Mouse (Mus musculus) neural tube, embryonic 14.5 days (tissue): ENCODE results near the gene Pdxp. TPM values are rescaled to one million over a fixed set of nuclear protein-coding genes. Genes with fewer than 3 reads are reported as not detected.
A peak's percentile ranks its signal among the peaks of the same experiment; 100 is the strongest.

Source experiments
- ATAC-seq: fragments of 200-750 bp; cut with Nextera tagmentation; 2 replicates; pipeline ENCODE4 v1.8.0; 2017; ENCODE audit warnings: low read depth, mild to moderate bottlenecking, moderate TSS enrichment, moderate library complexity
- H3K27ac ChIP-seq: fragments of 300-500 bp; sonication (generic); 2 replicates; pipeline ENCODE4 v1.5.1; 2014; ENCODE audit warnings: low read depth, mild to moderate bottlenecking, control low read depth, low read length, moderate library complexity, mixed read lengths
- H3K27me3 ChIP-seq: fragments of 300-500 bp; sonication (generic); 2 replicates; pipeline ENCODE4 v1.6.1; 2014; ENCODE audit warnings: low read length; ENCODE audit not compliant: control insufficient read depth, insufficient read depth
- H3K36me3 ChIP-seq: fragments of 300-500 bp; sonication (generic); 2 replicates; pipeline ENCODE4 v1.6.1; 2014; ENCODE audit warnings: low read length, mixed read lengths; ENCODE audit not compliant: control insufficient read depth, insufficient read depth
- H3K4me1 ChIP-seq: fragments of 300-500 bp; sonication (generic); 2 replicates; pipeline ENCODE4 v1.6.1; 2014; ENCODE audit warnings: low read length; ENCODE audit not compliant: control insufficient read depth, insufficient read depth
- H3K4me2 ChIP-seq: fragments of 300-500 bp; sonication (generic); 2 replicates; pipeline ENCODE4 v1.6.1; 2014; ENCODE audit warnings: mild to moderate bottlenecking, low read depth, low read length, control low read depth
- H3K4me3 ChIP-seq: fragments of 300-500 bp; sonication (generic); 2 replicates; pipeline ENCODE4 v1.5.1; 2014; ENCODE audit warnings: low read depth, low read length, control low read depth, mixed read lengths
- H3K9ac ChIP-seq: fragments of 300-500 bp; sonication (generic); replicated peaks from 2 replicates; pipeline ENCODE4 v1.6.1; 2014; ENCODE audit warnings: low read depth, mild to moderate bottlenecking, control low read depth, low read length, mixed read lengths
- H3K9me3 ChIP-seq: fragments of 300-500 bp; sonication (generic); 2 replicates; pipeline ENCODE4 v1.6.1; 2016; ENCODE audit warnings: low read length; ENCODE audit not compliant: control insufficient read depth
- WGBS: fragments of 180-500 bp; shearing (Covaris S2); extraction: QIAGEN DNeasy Blood & Tissue Kit; methylation state at CpG from one replicate; pipeline ENCODE4 v1.1.7; 2014; 5-methylcytosine and 5-hydroxymethylcytosine counted together
- polyA plus RNA-seq: library from polyadenylated mRNA; unstranded; fragments of >200 nt; fragmentation: Nextera tagmentation; extraction: Ambion mirVana; gene quantifications from 2 replicates; pipeline ENCODE4 v1.2.1, GENCODE M21; 2014

The Pdxp gene
- polyA plus RNA-seq, 1 experiment from 2014 or later = 84.7 TPM

- Histone ChIP-seq H3K4me2 (no peak overlapping the region), H3K4me3 (no peak overlapping the region), H3K27me3 (0 out of 2 replicates have a peak, but pooled peaks cover 1% of the 10 kb centered on the region), H3K9ac (no peak overlapping the region), H3K9me3 (no peaks in the 10 kb centered on the region), H3K4me1 (peaks cover 5% of the 10 kb centered on the region), H3K36me3 (peaks cover 32% of the 10 kb centered on the region), H3K27ac (no peak overlapping the region)
- WGBS = 93% methylated on average over 2 of the region's 2 CpGs
- no peak for ATAC-seq
These were observed 18.0 kb upstream of the Pdxp start for GRCm38 (mm10) chr15:78895741-78896140.

GRCm38 (mm10) chr15:78896149-78896548 is 17.6 kb upstream of the Pdxp start:
- Histone ChIP-seq H3K9me3 (no peaks in the 10 kb centered on the region), H3K4me3 (no peak overlapping the region), H3K27ac (no peak overlapping the region), H3K4me1 (peaks cover 5% of the 10 kb centered on the region), H3K4me2 (no peak overlapping the region), H3K36me3 (peaks cover 28% of the 10 kb centered on the region), H3K9ac (no peak overlapping the region), H3K27me3 (0 out of 2 replicates have a peak, but pooled peaks cover 2% of the 10 kb centered on the region)
- WGBS = 73% methylated on average over 3 of the region's 3 CpGs
- ATAC-seq = no peak

GRCm38 (mm10) chr15:78897488-78897887 is 16.2 kb upstream of the Pdxp start:
- 0 out of 2 replicates have a peak, but pooled peaks cover 2% of the 10 kb centered on the region for H3K27me3 ChIP-seq
- 95% methylated on average over 4 of the region's 4 CpGs for WGBS
- ATAC-seq = no peak
- H3K36me3 ChIP-seq = peaks cover 15% of the 10 kb centered on the region; the same call in 1 of the 2 replicates
- no peak overlapping the region for H3K4me3 ChIP-seq
- H3K9me3 ChIP-seq = no peaks in the 10 kb centered on the region
- H3K9ac ChIP-seq = no peak overlapping the region
- H3K4me2 ChIP-seq = no peak overlapping the region
- peaks cover 5% of the 10 kb centered on the region for H3K4me1 ChIP-seq
- H3K27ac ChIP-seq = no peak overlapping the region

GRCm38 (mm10) chr15:78898507-78899001 is 15.2 kb upstream of the Pdxp start:
- Histone ChIP-seq H3K27ac (no peak overlapping the region), H3K27me3 (0 out of 2 replicates have a peak, but pooled peaks cover 2% of the 10 kb centered on the region), H3K4me1 (peaks cover 5% of the 10 kb centered on the region), H3K9me3 (no peaks in the 10 kb centered on the region), H3K4me2 (no peak overlapping the region), H3K4me3 (no peak overlapping the region), H3K36me3 (0 out of 2 replicates have a peak, but pooled peaks cover 4% of the 10 kb centered on the region), H3K9ac (no peak overlapping the region)
- 62% methylated on average over 6 of the region's 6 CpGs for WGBS
- no peak for ATAC-seq

GRCm38 (mm10) chr15:78899409-78899739 is 14.3 kb upstream of the Pdxp start, which contains the start of gene Gm49510:
Gm49510 (plus strand) TSS chr15:78899667.
- Histone ChIP-seq H3K27me3 (0 out of 2 replicates have a peak, but pooled peaks cover 2% of the 10 kb centered on the region), H3K36me3 (0 out of 2 replicates have a peak, but pooled peaks cover 4% of the 10 kb centered on the region), H3K4me2 (peak within 1 kb of the TSS; percentile 57), H3K4me1 (peaks cover 5% of the 10 kb centered on the region), H3K27ac (no peak within 1 kb of the TSS), H3K4me3 (peak within 1 kb of the TSS; percentile 29), H3K9ac (peak within 1 kb of the TSS; percentile 53), H3K9me3 (no peaks in the 10 kb centered on the region)
- ATAC-seq = no peak
- WGBS = 1% methylated on average over 20 of the region's 20 CpGs

- Histone ChIP-seq H3K4me3 (peak within 1 kb of the TSS; percentile 29), H3K4me2 (peak within 1 kb of the TSS; percentile 57), H3K4me1 (peaks cover 5% of the 10 kb centered on the region), H3K27me3 (0 out of 2 replicates have a peak, but pooled peaks cover 2% of the 10 kb centered on the region), H3K36me3 (0 out of 2 replicates have a peak, but pooled peaks cover under 1% of the 10 kb centered on the region), H3K9me3 (no peaks in the 10 kb centered on the region), H3K27ac (no peak within 1 kb of the TSS), H3K9ac (peak within 1 kb of the TSS; percentile 53)
- ATAC-seq = no peak
- WGBS = 2% methylated on average over 45 of the region's 47 CpGs
These were observed 13.8 kb upstream of the Pdxp start, which contains the start of gene Sh3bp1 for GRCm38 (mm10) chr15:78899740-78900584. Sh3bp1 (plus strand) TSS chr15:78899768.

- 23% methylated on average over 18 of the region's 18 CpGs for WGBS
- Histone ChIP-seq H3K27ac (no peak overlapping the region), H3K36me3 (no peaks in the 10 kb centered on the region), H3K27me3 (0 out of 2 replicates have a peak, but pooled peaks cover 2% of the 10 kb centered on the region), H3K4me2 (peak overlapping the region; percentile 57), H3K9ac (no peak overlapping the region; the same call in 1 of the 2 replicates), H3K4me1 (peaks cover 5% of the 10 kb centered on the region), H3K4me3 (peak overlapping the region; percentile 29), H3K9me3 (no peaks in the 10 kb centered on the region)
- ATAC-seq = no peak
These were observed 12.9 kb upstream of the Pdxp start for GRCm38 (mm10) chr15:78900585-78901421.

GRCm38 (mm10) chr15:78901422-78901789 is 12.3 kb upstream of the Pdxp start:
- no peak overlapping the region for H3K4me2 ChIP-seq
- no peak for ATAC-seq
- 40% methylated on average over 8 of the region's 8 CpGs for WGBS

More at GRCm38 (mm10) chr15:78901422-78901789, 12.3 kb upstream of the Pdxp start:
- H3K4me3 ChIP-seq = no peak overlapping the region
- 0 out of 2 replicates have a peak, but pooled peaks cover 2% of the 10 kb centered on the region for H3K27me3 ChIP-seq
- peaks cover 5% of the 10 kb centered on the region for H3K4me1 ChIP-seq
- H3K9me3 ChIP-seq = no peaks in the 10 kb centered on the region
- no peak overlapping the region for H3K27ac ChIP-seq
- H3K9ac ChIP-seq = no peak overlapping the region
- H3K36me3 ChIP-seq = no peaks in the 10 kb centered on the region
